Mouse (Mus musculus) intestine, embryonic 14.5 days (tissue): ENCODE data around the gene Dnajb1. TPM values are rescaled to one million over a fixed set of nuclear protein-coding genes. Genes with fewer than 3 reads are reported as not detected.

Experiments
- ATAC-seq: fragments of 200-750 bp; cut with Nextera tagmentation; replicated peaks from 2 replicates; pipeline ENCODE4 v1.8.0; 2017; ENCODE audit warnings: low read depth, moderate number of reproducible peaks, moderate TSS enrichment, moderate library complexity; ENCODE audit not compliant: low FRiP score, low TSS enrichment
- DNase-seq: peaks from one replicate; pipeline ENCODE4 v3.0.0-alpha.2; 2018; ENCODE audit warnings: low spot score
- H3K27ac ChIP-seq: fragments of 300-500 bp; sonication (generic); 2 replicates; pipeline ENCODE4 v1.5.1; 2014; ENCODE audit warnings: low read depth, mild to moderate bottlenecking, control low read depth
- H3K27me3 ChIP-seq: fragments of 300-500 bp; sonication (generic); replicated peaks from 2 replicates; pipeline ENCODE4 v1.6.1; 2014; ENCODE audit warnings: low read length, control low read depth; ENCODE audit not compliant: control insufficient read depth, insufficient read depth
- H3K36me3 ChIP-seq: fragments of 300-500 bp; sonication (generic); 2 replicates; pipeline ENCODE4 v1.6.1; 2014; ENCODE audit warnings: low read length, control low read depth; ENCODE audit not compliant: control insufficient read depth, insufficient read depth
- H3K4me1 ChIP-seq: fragments of 300-500 bp; sonication (generic); replicated peaks from 2 replicates; pipeline ENCODE4 v1.6.1; 2014; ENCODE audit warnings: low read length, control low read depth, mixed read lengths; ENCODE audit not compliant: control insufficient read depth, insufficient read depth
- H3K4me2 ChIP-seq: fragments of 300-500 bp; sonication (generic); 2 replicates; pipeline ENCODE4 v1.6.1; 2014; ENCODE audit warnings: low read length
- H3K4me3 ChIP-seq: fragments of 300-500 bp; sonication (generic); 2 replicates; pipeline ENCODE4 v1.5.1; 2014; ENCODE audit warnings: low read depth, low read length, control low read depth, mixed read lengths
- H3K9ac ChIP-seq: fragments of 300-500 bp; sonication (generic); 2 replicates; pipeline ENCODE4 v1.6.1; 2014; ENCODE audit warnings: mild to moderate bottlenecking, low read length
- H3K9me3 ChIP-seq: fragments of 300-500 bp; sonication (generic); 2 replicates; pipeline ENCODE4 v1.6.1; 2016; ENCODE audit warnings: low read length, control low read depth; ENCODE audit not compliant: control insufficient read depth
- whole genome bisulfite sequencing: fragments of 180-500 bp; shearing (Covaris S2); extraction: QIAGEN DNeasy Blood & Tissue Kit; methylation state at CpG from one replicate; pipeline ENCODE4 v1.1.7; 2014; 5-methylcytosine and 5-hydroxymethylcytosine counted together
- polyA plus RNA-seq: library from polyadenylated mRNA; unstranded; fragments of >200 nt; fragmentation: Nextera tagmentation; extraction: Ambion mirVana; gene quantifications from 2 replicates; pipeline ENCODE4 v1.2.1, GENCODE M21; 2014

The Dnajb1 gene
- polyA plus RNA-seq, 1 experiment from 2014 or later: 46.5 TPM

DNA sequence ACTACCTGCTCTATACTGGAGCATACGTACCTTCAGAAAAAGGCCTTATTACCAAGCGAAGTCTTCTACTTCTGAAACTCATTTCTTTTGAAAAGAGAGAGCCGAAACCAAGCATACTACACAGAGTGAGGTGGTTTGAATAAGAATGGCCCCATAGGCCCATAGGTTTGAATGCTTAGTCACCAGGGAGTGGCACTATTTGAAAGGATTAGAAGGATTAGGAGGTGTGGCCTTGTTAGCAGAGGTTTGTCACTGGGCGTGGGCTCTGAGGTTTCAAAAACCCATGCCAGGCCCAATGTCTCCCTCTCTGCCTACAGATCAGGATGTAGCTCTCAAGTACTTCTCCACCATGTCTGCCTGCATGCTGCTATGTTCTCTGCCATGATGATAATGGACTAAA is 40.0 kb downstream of the Dnajb1 start:
- Histone ChIP-seq H3K27me3 (no peaks in the 10 kb centered on the region), H3K9ac (no peak overlapping the region), H3K9me3 (no peaks in the 10 kb centered on the region), H3K4me1 (0 out of 2 replicates have a peak, but pooled peaks cover 2% of the 10 kb centered on the region), H3K4me2 (no peak overlapping the region), H3K4me3 (no peak overlapping the region), H3K36me3 (no peaks in the 10 kb centered on the region), H3K27ac (no peak overlapping the region)
- WGBS: 93% methylated on average over 4 of the region's 4 CpGs
- DNase-seq (no peak), ATAC-seq (no peak)

DNA sequence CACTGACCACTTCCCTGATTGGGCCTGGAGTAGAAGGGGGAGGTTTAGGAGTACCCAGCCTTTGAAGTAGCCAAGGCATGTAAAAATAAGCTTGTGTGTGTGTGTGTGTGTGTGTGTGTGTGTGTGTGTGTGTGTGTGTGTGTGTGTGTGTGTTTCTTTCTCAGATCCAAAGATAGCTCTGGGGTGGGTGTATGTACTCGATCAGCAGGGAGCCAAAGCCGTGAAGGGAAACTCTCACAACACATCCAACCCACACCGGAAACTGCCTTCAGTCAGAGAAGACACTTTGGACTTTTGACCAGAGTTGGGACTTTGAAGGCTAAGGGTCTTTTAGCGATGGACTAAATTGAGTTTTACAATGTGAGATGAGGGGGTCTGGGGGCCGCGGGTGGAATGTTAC is 41.7 kb downstream of the Dnajb1 start:
- no peak overlapping the region for H3K4me2 ChIP-seq
- no peak overlapping the region for H3K27ac ChIP-seq
- no peaks in the 10 kb centered on the region for H3K27me3 ChIP-seq
- WGBS: 90% methylated on average over 6 of the region's 6 CpGs
- H3K9me3 ChIP-seq: no peaks in the 10 kb centered on the region
- DNase-seq (no peak), ATAC-seq (no peak)
- no peaks in the 10 kb centered on the region for H3K36me3 ChIP-seq
- H3K9ac ChIP-seq: no peak overlapping the region
- H3K4me1 ChIP-seq: peaks cover 10% of the 10 kb centered on the region; the same call in 1 of the 2 replicates
- H3K4me3 ChIP-seq: no peak overlapping the region

DNA sequence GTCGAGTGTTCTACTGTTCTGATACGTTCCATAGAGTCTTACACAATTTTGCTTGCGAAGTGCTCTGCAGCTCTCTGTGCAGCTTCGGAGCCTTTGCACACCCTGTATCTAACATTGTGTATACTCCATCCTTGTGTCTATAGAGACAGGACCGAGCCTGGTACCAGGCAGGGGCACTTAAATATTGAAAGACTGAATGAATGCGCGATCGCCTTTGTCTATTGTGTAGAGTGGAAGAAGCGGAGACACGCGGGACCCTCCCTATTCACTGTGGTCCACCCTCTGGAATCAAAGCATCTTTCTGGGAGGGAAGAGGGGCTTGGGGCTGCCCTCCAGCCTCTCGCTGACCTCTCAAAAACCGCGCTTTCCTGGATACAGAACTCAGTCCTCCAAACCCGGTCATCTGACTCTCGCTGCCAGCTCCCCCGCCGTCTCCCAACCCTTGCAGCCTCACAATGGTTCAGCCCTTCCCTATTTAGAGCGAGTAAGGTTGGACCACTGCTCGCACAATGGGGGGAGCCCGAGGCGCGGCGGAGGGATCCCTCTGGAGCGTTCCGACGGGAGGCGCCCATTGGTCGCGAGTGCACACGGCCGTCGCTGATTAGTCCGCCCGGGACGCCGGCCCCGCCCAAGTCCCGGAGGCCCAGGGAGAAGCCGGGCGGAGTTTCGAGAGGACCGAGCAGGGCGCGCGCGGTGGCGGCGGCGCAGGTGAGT is 44.2 kb downstream of the Dnajb1 start, which contains the start of gene Gipc1:
Gene Gipc1, plus strand, starts transcription at position 648 of the 714 bp plus-strand sequence.
- peak within 1 kb of the TSS; percentile 95 for H3K4me3 ChIP-seq
- peak within 1 kb of the TSS; percentile 76 for H3K27ac ChIP-seq
- peak within 1 kb of the TSS; percentile 81 for H3K9ac ChIP-seq
- H3K36me3 ChIP-seq: peaks cover 9% of the 10 kb centered on the region; the same call in 1 of the 2 replicates
- H3K27me3 ChIP-seq: no peaks in the 10 kb centered on the region
- 5% methylated on average over 42 of the region's 50 CpGs for WGBS
- peak; percentile 95 for ATAC-seq
- H3K4me2 ChIP-seq: peak within 1 kb of the TSS; percentile 72
- H3K4me1 ChIP-seq: peaks cover 12% of the 10 kb centered on the region
- peak; percentile 96 for DNase-seq
- H3K9me3 ChIP-seq: no peaks in the 10 kb centered on the region

- Histone ChIP-seq H3K9me3 (no peaks in the 10 kb centered on the region), H3K4me1 (peaks cover 12% of the 10 kb centered on the region), H3K27ac (peak overlapping the region; percentile 74), H3K4me2 (peak overlapping the region; percentile 72), H3K27me3 (no peaks in the 10 kb centered on the region), H3K9ac (peak overlapping the region; percentile 81), H3K4me3 (peak overlapping the region; percentile 95), H3K36me3 (peaks cover 13% of the 10 kb centered on the region; the same call in 1 of the 2 replicates)
- DNase-seq: peak; percentile 74
- 2% methylated on average over 43 of the region's 46 CpGs for WGBS
- peak; percentile 52 for ATAC-seq
Observed at GRCm38 (mm10) chr8:83652744-83653661, 45.0 kb downstream of the Dnajb1 start.

GRCm38 (mm10) chr8:83653662-83654017 is 45.6 kb downstream of the Dnajb1 start:
- Histone ChIP-seq H3K4me2 (peak overlapping the region; percentile 72), H3K9ac (peak overlapping the region; percentile 81), H3K4me3 (peak overlapping the region; percentile 95), H3K4me1 (peaks cover 12% of the 10 kb centered on the region), H3K36me3 (peaks cover 13% of the 10 kb centered on the region; the same call in 1 of the 2 replicates), H3K9me3 (no peaks in the 10 kb centered on the region), H3K27me3 (no peaks in the 10 kb centered on the region), H3K27ac (peak overlapping the region; percentile 74; the same call in 1 of the 2 replicates)
- DNase-seq: peak; percentile 65
- ATAC-seq: no peak
- WGBS: 38% methylated on average over 10 of the region's 10 CpGs

- 84% methylated on average over 6 of the region's 6 CpGs for WGBS
Observed at GRCm38 (mm10) chr8:83654725-83655124, 46.7 kb downstream of the Dnajb1 start.

GRCm38 (mm10) chr8:83656043-83656442 is 48.0 kb downstream of the Dnajb1 start:
- peaks cover 24% of the 10 kb centered on the region for H3K4me1 ChIP-seq

More at GRCm38 (mm10) chr8:83654725-83655124, 46.7 kb downstream of the Dnajb1 start:
- Histone ChIP-seq H3K27ac (no peak overlapping the region), H3K36me3 (peaks cover 13% of the 10 kb centered on the region; the same call in 1 of the 2 replicates), H3K9me3 (no peaks in the 10 kb centered on the region), H3K4me3 (no peak overlapping the region), H3K4me1 (peaks cover 12% of the 10 kb centered on the region), H3K27me3 (no peaks in the 10 kb centered on the region), H3K9ac (no peak overlapping the region), H3K4me2 (no peak overlapping the region)
- no peak for DNase-seq
- no peak for ATAC-seq

DNA sequence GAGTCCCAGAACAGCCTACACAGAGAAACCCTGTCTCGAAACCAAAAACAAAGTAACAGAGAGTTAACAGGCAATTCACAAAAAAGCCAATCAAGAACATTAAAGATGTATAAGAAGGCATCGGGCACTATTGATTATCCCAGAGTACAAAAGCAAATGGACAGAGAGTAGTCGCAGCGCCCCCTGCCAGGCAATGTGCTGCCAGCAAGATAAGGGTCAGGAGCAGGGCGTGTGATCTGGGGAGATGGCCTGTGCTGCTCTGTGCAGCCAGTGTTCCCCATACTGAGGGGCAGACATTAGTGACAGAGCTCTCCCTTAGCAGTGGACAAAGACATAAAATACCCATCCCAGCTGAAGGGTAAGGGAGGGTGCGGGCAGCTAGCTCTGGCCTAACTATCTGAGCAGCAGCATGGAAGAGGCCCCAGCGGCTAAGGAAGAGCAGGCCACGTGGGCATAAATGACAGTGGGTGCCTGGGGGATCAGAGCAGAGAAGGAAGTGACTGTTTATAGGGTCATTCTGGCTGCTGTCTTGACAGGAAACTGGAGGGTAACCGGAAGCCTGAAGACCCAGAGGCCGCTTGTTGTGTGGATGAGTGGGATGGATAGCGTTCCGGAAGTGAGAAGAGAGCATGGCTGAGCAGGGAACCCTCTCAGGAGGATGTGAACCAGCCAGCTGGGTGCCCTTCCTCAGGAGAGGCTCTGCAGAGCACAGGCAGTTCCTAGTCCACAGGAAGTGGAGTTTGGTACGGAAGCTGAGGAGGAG is 48.7 kb downstream of the Dnajb1 start:
- no peak overlapping the region for H3K4me2 ChIP-seq
- 63% methylated on average over 13 of the region's 13 CpGs for WGBS
- no peaks in the 10 kb centered on the region for H3K27me3 ChIP-seq
- DNase-seq (no peak), ATAC-seq (no peak)
- no peaks in the 10 kb centered on the region for H3K9me3 ChIP-seq
- H3K27ac ChIP-seq: no peak overlapping the region; the same call in 1 of the 2 replicates
- peaks cover 30% of the 10 kb centered on the region for H3K4me1 ChIP-seq
- H3K36me3 ChIP-seq: peaks cover 13% of the 10 kb centered on the region; the same call in 1 of the 2 replicates
- no peak overlapping the region for H3K9ac ChIP-seq
- no peak overlapping the region for H3K4me3 ChIP-seq

More at GRCm38 (mm10) chr8:83656043-83656442, 48.0 kb downstream of the Dnajb1 start:
- ATAC-seq (no peak), DNase-seq (no peak)
- Histone ChIP-seq H3K4me3 (no peak overlapping the region), H3K36me3 (peaks cover 13% of the 10 kb centered on the region; the same call in 1 of the 2 replicates), H3K27ac (no peak overlapping the region), H3K27me3 (no peaks in the 10 kb centered on the region), H3K9ac (no peak overlapping the region), H3K9me3 (no peaks in the 10 kb centered on the region), H3K4me2 (no peak overlapping the region)
- 85% methylated on average over 9 of the region's 9 CpGs for WGBS
